Mouse (Mus musculus) hindbrain, embryonic 16.5 days (tissue): ENCODE measurements around the gene Pard3. TPM values are rescaled to one million over a fixed set of nuclear protein-coding genes. Genes with fewer than 3 reads are reported as not detected.
A peak's percentile ranks its signal among the peaks of the same experiment; 100 is the strongest.

ENCODE experiments used
- ATAC-seq: fragments of 200-750 bp; cut with Nextera tagmentation; 2 replicates; pipeline ENCODE4 v1.8.0; 2017; ENCODE audit warnings: moderate TSS enrichment, moderate library complexity
- H3K27ac ChIP-seq: fragments of 300-500 bp; sonication (generic); 2 replicates; pipeline ENCODE4 v1.5.1; 2014; ENCODE audit warnings: low read depth, mild to moderate bottlenecking, control low read depth, low read length, moderate library complexity
- H3K27me3 ChIP-seq: fragments of 300-500 bp; sonication (generic); replicated peaks from 2 replicates; pipeline ENCODE4 v1.6.1; 2014; ENCODE audit warnings: low read length; ENCODE audit not compliant: control insufficient read depth, insufficient read depth
- H3K36me3 ChIP-seq: fragments of 300-500 bp; sonication (generic); 2 replicates; pipeline ENCODE4 v1.6.1; 2014; ENCODE audit warnings: mild to moderate bottlenecking, low read length, moderate library complexity, mixed read lengths; ENCODE audit not compliant: control insufficient read depth, insufficient read depth
- H3K4me1 ChIP-seq: fragments of 300-500 bp; sonication (generic); 2 replicates; pipeline ENCODE4 v1.6.1; 2014; ENCODE audit warnings: low read depth, low read length; ENCODE audit not compliant: control insufficient read depth, insufficient read depth
- H3K4me2 ChIP-seq: fragments of 300-500 bp; sonication (generic); 2 replicates; pipeline ENCODE4 v1.6.1; 2014; ENCODE audit warnings: mild to moderate bottlenecking, low read length, control low read depth, moderate library complexity
- H3K4me3 ChIP-seq: fragments of 300-500 bp; sonication (generic); 2 replicates; pipeline ENCODE4 v1.5.1; 2014; ENCODE audit warnings: mild to moderate bottlenecking, low read length, control low read depth, moderate library complexity
- H3K9ac ChIP-seq: fragments of 300-500 bp; sonication (generic); 2 replicates; pipeline ENCODE4 v1.6.1; 2014; ENCODE audit warnings: low read depth, mild to moderate bottlenecking, control low read depth, low read length, moderate library complexity
- H3K9me3 ChIP-seq: fragments of 300-500 bp; sonication (generic); 2 replicates; pipeline ENCODE4 v1.6.1; 2014; ENCODE audit warnings: mild to moderate bottlenecking, low read length, moderate library complexity; ENCODE audit not compliant: control insufficient read depth
- WGBS: fragments of 180-500 bp; shearing (Covaris S2); extraction: QIAGEN DNeasy Blood & Tissue Kit; methylation state at CpG from one replicate; pipeline ENCODE4 v1.1.7; 2014; 5-methylcytosine and 5-hydroxymethylcytosine counted together
- polyA plus RNA-seq: library from polyadenylated mRNA; unstranded; fragments of >200 nt; fragmentation: Nextera tagmentation; extraction: Ambion mirVana; gene quantifications from 2 replicates; pipeline ENCODE4 v1.2.1, GENCODE M21; 2015

Gene Pard3
- polyA plus RNA-seq, 1 experiment from 2014 or later = 12.1 TPM

- Histone ChIP-seq H3K27me3 (no peaks in the 10 kb centered on the region), H3K27ac (peak overlapping the region; percentile 68; the same call in 1 of the 2 replicates), H3K4me1 (peaks cover 32% of the 10 kb centered on the region), H3K36me3 (no peaks in the 10 kb centered on the region), H3K4me3 (no peak overlapping the region), H3K9ac (no peak overlapping the region; the same call in 1 of the 2 replicates), H3K9me3 (no peaks in the 10 kb centered on the region), H3K4me2 (peak overlapping the region; percentile 13; the same call in 1 of the 2 replicates)
- WGBS = 23% methylated on average over 5 of the region's 5 CpGs
- peak; percentile 49; the same call in 1 of the 2 replicates for ATAC-seq
These were observed 127.7 kb downstream of the Pard3 start for GRCm38 (mm10) chr8:127191387-127191786.

DNA sequence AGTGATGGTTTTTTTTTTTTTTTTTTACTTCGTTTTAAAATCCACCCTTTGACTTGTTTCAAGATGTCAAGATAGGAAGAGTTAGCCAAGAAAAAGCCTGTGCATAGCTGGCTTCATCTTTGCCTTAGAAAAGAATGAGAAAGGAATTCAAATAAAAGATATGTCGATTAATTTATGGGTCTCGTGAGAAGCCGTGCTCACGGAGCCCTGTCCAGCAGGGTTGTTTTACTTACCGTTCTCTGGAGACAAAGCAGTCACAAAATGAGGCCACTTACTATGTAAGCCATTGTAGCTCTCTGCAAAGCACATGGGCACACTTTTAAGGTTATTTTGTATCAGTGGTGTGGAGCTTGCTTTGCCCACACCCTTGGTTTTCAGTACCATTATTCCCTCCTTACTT, 128.1 kb downstream of the Pard3 start:
- Histone ChIP-seq H3K9ac (no peak overlapping the region; the same call in 1 of the 2 replicates), H3K4me1 (peaks cover 32% of the 10 kb centered on the region), H3K36me3 (no peaks in the 10 kb centered on the region), H3K27me3 (no peaks in the 10 kb centered on the region), H3K27ac (peak overlapping the region; percentile 68; the same call in 1 of the 2 replicates), H3K4me3 (no peak overlapping the region), H3K9me3 (no peaks in the 10 kb centered on the region), H3K4me2 (peak overlapping the region; percentile 13; the same call in 1 of the 2 replicates)
- ATAC-seq = no peak
- WGBS = 35% methylated on average over 6 of the region's 6 CpGs

DNA sequence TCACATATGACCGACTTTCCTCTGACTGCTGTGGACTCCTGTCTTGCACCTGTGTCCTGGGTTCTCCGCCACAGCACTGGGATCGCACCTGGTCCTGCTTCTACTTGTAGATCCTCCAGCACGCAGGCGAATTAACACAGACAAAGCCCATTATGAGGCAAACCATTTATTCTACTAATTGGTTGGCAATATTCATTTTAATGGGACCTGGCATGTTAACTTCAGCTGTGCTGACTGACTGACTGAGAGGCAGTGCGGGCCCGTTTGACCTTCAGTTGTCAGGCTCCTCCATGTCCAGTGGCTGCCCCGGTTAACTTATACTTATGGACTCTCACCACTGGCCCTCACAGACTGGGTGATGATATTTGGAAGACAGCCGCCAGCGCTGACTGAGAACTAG, 128.6 kb downstream of the Pard3 start:
- Histone ChIP-seq H3K4me2 (no peak overlapping the region), H3K9ac (peak overlapping the region; percentile 27; the same call in 1 of the 2 replicates), H3K4me1 (peaks cover 32% of the 10 kb centered on the region), H3K9me3 (no peaks in the 10 kb centered on the region), H3K27me3 (no peaks in the 10 kb centered on the region), H3K4me3 (no peak overlapping the region), H3K27ac (peak overlapping the region; percentile 60), H3K36me3 (no peaks in the 10 kb centered on the region)
- no peak for ATAC-seq
- 57% methylated on average over 10 of the region's 10 CpGs for WGBS

- no peaks in the 10 kb centered on the region for H3K27me3 ChIP-seq
- H3K4me2 ChIP-seq = no peak overlapping the region
- no peaks in the 10 kb centered on the region for H3K36me3 ChIP-seq
- H3K4me1 ChIP-seq = peaks cover 32% of the 10 kb centered on the region
- no peak overlapping the region for H3K9ac ChIP-seq
- WGBS = 60% methylated on average over 6 of the region's 6 CpGs
- ATAC-seq = no peak
- no peaks in the 10 kb centered on the region for H3K9me3 ChIP-seq
- no peak overlapping the region for H3K27ac ChIP-seq
- H3K4me3 ChIP-seq = no peak overlapping the region
These were observed 129.7 kb downstream of the Pard3 start for GRCm38 (mm10) chr8:127193375-127193774.

GRCm38 (mm10) chr8:127194786-127195407, 131.2 kb downstream of the Pard3 start:
- Histone ChIP-seq H3K27ac (peak overlapping the region; percentile 63), H3K9ac (peak overlapping the region; percentile 45), H3K27me3 (no peaks in the 10 kb centered on the region), H3K9me3 (no peaks in the 10 kb centered on the region), H3K4me1 (peaks cover 32% of the 10 kb centered on the region), H3K36me3 (no peaks in the 10 kb centered on the region), H3K4me2 (no peak overlapping the region), H3K4me3 (no peak overlapping the region)
- peak; percentile 43 for ATAC-seq
- WGBS = 41% methylated on average over 15 of the region's 15 CpGs

- 71% methylated on average over 13 of the region's 13 CpGs for WGBS
- ATAC-seq = no peak
- Histone ChIP-seq H3K4me1 (peaks cover 21% of the 10 kb centered on the region), H3K27ac (no peak overlapping the region), H3K9ac (no peak overlapping the region), H3K27me3 (no peaks in the 10 kb centered on the region), H3K4me3 (no peak overlapping the region), H3K36me3 (no peaks in the 10 kb centered on the region), H3K9me3 (no peaks in the 10 kb centered on the region), H3K4me2 (no peak overlapping the region)
These were observed 133.0 kb downstream of the Pard3 start for GRCm38 (mm10) chr8:127196505-127197265.

DNA sequence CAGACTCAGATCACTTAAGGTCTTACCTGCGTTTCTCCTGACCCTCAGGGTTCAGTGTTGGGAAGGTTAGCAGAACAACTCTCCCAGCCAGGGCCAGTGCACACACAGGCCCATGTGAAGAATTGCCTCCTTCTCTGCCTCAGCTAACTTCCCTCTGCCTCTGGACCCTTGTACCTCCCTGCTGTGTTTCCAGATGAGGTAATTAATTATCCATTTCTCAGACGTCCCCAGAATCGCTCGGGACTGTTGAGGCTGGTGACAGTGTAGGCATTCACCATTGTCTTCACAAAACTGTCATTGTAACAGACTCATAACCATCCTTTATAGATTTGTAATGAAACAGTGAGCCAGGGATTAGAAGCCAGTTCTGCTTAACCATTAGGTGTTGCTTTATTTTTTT, 143.8 kb downstream of the Pard3 start:
- Histone ChIP-seq H3K27ac (no peak overlapping the region), H3K36me3 (no peaks in the 10 kb centered on the region), H3K4me2 (no peak overlapping the region), H3K4me1 (peaks cover 8% of the 10 kb centered on the region), H3K9ac (no peak overlapping the region), H3K27me3 (no peaks in the 10 kb centered on the region), H3K4me3 (no peak overlapping the region), H3K9me3 (no peaks in the 10 kb centered on the region)
- 22% methylated on average over 4 of the region's 4 CpGs for WGBS
- ATAC-seq = no peak; the same call in 1 of the 2 replicates

DNA sequence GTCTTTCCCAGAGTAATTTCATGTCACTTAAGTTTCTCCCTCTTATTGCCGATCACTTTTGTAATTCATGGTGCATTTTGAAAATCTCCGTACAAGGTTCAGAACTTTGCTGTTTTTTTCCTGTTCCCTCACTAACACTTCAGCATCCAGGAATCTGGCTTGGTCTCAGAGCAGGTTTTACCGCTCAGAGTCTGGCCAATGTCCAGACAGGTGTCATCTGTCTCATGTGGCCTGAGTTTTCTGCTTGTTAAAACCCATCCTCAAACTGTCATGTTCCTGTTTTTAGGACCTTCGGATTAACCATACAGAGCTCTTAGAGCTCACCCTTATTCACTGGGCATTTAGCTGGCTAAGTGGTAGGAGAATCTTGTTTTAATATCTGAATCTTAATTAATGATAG, 146.9 kb downstream of the Pard3 start:
- Histone ChIP-seq H3K27me3 (no peaks in the 10 kb centered on the region), H3K4me2 (no peak overlapping the region), H3K9ac (no peak overlapping the region), H3K4me1 (peaks cover 14% of the 10 kb centered on the region), H3K4me3 (no peak overlapping the region), H3K27ac (no peak overlapping the region), H3K9me3 (no peaks in the 10 kb centered on the region), H3K36me3 (no peaks in the 10 kb centered on the region)
- WGBS = 80% methylated on average over 4 of the region's 4 CpGs
- ATAC-seq = no peak

- ATAC-seq = no peak
- no peaks in the 10 kb centered on the region for H3K27me3 ChIP-seq
- H3K4me2 ChIP-seq = no peak overlapping the region
- no peaks in the 10 kb centered on the region for H3K36me3 ChIP-seq
- no peaks in the 10 kb centered on the region for H3K9me3 ChIP-seq
- 46% methylated on average over 8 of the region's 8 CpGs for WGBS
- H3K9ac ChIP-seq = no peak overlapping the region
- peak overlapping the region; percentile 62 for H3K27ac ChIP-seq
- peaks cover 15% of the 10 kb centered on the region for H3K4me1 ChIP-seq
- H3K4me3 ChIP-seq = no peak overlapping the region
These were observed 150.6 kb downstream of the Pard3 start for GRCm38 (mm10) chr8:127214338-127214737.
